Comparison of ENCODE assay signal across 22 mouse cellular contexts in the genomic region with DNA sequence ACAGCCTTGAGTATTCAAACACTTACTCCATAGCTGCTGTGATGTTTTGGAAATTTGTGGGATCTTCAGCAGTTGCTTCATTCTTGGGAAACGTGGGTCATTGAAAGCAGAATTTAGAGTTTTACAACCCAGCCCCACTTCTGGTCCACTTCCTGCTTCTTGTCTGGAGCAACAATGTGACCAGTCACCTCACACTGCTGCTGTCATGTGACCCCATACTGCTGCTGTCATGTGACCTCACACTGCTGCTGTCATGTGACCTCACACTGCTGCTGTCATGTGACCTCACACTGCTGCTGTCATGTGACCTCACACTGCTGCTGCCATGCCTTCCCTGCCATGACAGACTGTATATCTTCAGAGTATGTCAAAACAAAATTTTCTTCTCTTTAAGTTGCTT.
DNase-seq lines count a peak whose midpoint lies in the region; ATAC-seq and TF ChIP-seq lines count a peak whose summit lies in the region.
"Had no signal": no experiment of that assay in that cellular context is flagged by ENCODE, and none has a peak within 500 bp of the region (broad histone marks: within the 10 kb centered on the region; RNA-seq: fewer than 3 reads in every experiment).

No protein-coding gene starts in this region.

- H3ac ChIP-seq in C2C12 (ENCODE audit: control insufficient read depth, insufficient read length, low read depth): no peak overlapping the region

- no peak for TF ChIP-seq CTCF in C2C12 (IDR thresholded peaks at IDR 0.05; ENCODE audit: control insufficient read depth, insufficient read depth, insufficient read length)

- H3K27ac ChIP-seq in midbrain, embryonic 11.5 days (ENCODE audit: low read depth, low read length): no peak overlapping the region
- H3K27ac ChIP-seq in midbrain, embryonic 10.5 days (replicated peaks): no peak overlapping the region
- H3K27ac ChIP-seq: embryonic facial prominence, embryonic 10.5 days; embryonic facial prominence, embryonic 12.5 days; forebrain, embryonic 13.5 days; forebrain, embryonic 15.5 days had no signal

- no peaks in the 10 kb centered on the region for H3K79me2 ChIP-seq in C2C12 (ENCODE audit: control insufficient read depth, insufficient read depth)

- intact Hi-C loops in heart, postnatal 10 days (cut with DNase I): no loop called here

- H3K9me3 ChIP-seq in midbrain, embryonic 11.5 days (ENCODE audit: control insufficient read depth, low read length): no peaks in the 10 kb centered on the region
- no peaks in the 10 kb centered on the region for H3K9me3 ChIP-seq in midbrain, embryonic 10.5 days (replicated peaks)
- H3K9me3 ChIP-seq: embryonic facial prominence, embryonic 10.5 days; embryonic facial prominence, embryonic 12.5 days; forebrain, embryonic 13.5 days; forebrain, embryonic 15.5 days had no signal

- no peak overlapping the region for H3K9ac ChIP-seq in midbrain, embryonic 11.5 days (ENCODE audit: low read length)
- H3K9ac ChIP-seq: embryonic facial prominence, embryonic 12.5 days; forebrain, embryonic 13.5 days; forebrain, embryonic 15.5 days; forebrain, postnatal 0 days had no signal

- H3K4me3 ChIP-seq in midbrain, embryonic 11.5 days (ENCODE audit: low read depth, low read length): no peak overlapping the region
- H3K4me3 ChIP-seq in midbrain, embryonic 10.5 days: no peak overlapping the region
- no peak overlapping the region for H3K4me3 ChIP-seq in C2C12 (ENCODE audit: insufficient read depth, poor library complexity, severe bottlenecking)
- H3K4me3 ChIP-seq: embryonic facial prominence, embryonic 10.5 days; embryonic facial prominence, embryonic 12.5 days; forebrain, embryonic 13.5 days; forebrain, embryonic 15.5 days had no signal

- peak; percentile 60 for DNase-seq in heart, adult 11 months
- DNase-seq in heart, postnatal 10 days: no peak
- peak; percentile 33 for DNase-seq in midbrain, embryonic 11.5 days (ENCODE audit: low spot score, missing footprints)
- DNase-seq in midbrain, embryonic 10.5 days (ENCODE audit: low spot score): no peak
- DNase-seq in 3T3-L1 (ENCODE audit: low read depth, low spot score): peak; percentile 6
- no peak for DNase-seq in spleen, postnatal 14 days (ENCODE audit: low spot score in 2 of 2)
- DNase-seq in frontal cortex, postnatal 14 days (ENCODE audit: low spot score in 2 of 2): no peak
- DNase-seq: adrenal gland, adult 2 months; adrenal gland, postnatal 10 days; adrenal gland, postnatal 25 days; B cell, adult 2 months; cerebellum, adult 11 months; cerebellum, adult 18-20 months; cerebellum, adult 8-10 months; cerebellum, adult 9-11 months; cerebellum, postnatal 14 days; forebrain, postnatal 0 days had no signal

- no peaks in the 10 kb centered on the region for H3K4me1 ChIP-seq in midbrain, embryonic 11.5 days (ENCODE audit: control insufficient read depth, insufficient read depth, low read length)
- H3K4me1 ChIP-seq in midbrain, embryonic 10.5 days: no peaks in the 10 kb centered on the region
- H3K4me1 ChIP-seq: embryonic facial prominence, embryonic 10.5 days; embryonic facial prominence, embryonic 12.5 days; forebrain, embryonic 13.5 days; forebrain, embryonic 15.5 days had no signal

- WGBS in midbrain, embryonic 11.5 days: 88% methylated on average over 1 of the region's 1 CpGs
- 86% methylated on average over 1 of the region's 1 CpGs for WGBS in midbrain, embryonic 10.5 days

- ATAC-seq in midbrain, embryonic 11.5 days (ENCODE audit: low FRiP score): no peak
- ATAC-seq: forebrain, embryonic 13.5 days; forebrain, embryonic 15.5 days; forebrain, postnatal 0 days had no signal

- no peaks in the 10 kb centered on the region for H3K36me3 ChIP-seq in midbrain, embryonic 11.5 days (ENCODE audit: control insufficient read depth, insufficient read depth, low read length)
- H3K36me3 ChIP-seq in midbrain, embryonic 10.5 days: no peaks in the 10 kb centered on the region
- H3K36me3 ChIP-seq in C2C12 (ENCODE audit: control insufficient read depth, insufficient read depth): no peaks in the 10 kb centered on the region
- H3K36me3 ChIP-seq: embryonic facial prominence, embryonic 10.5 days; embryonic facial prominence, embryonic 12.5 days; forebrain, embryonic 15.5 days had no signal

- no peaks in the 10 kb centered on the region for H3K79me3 ChIP-seq in C2C12 (ENCODE audit: low read depth)

- no peaks in the 10 kb centered on the region for H3K27me3 ChIP-seq in midbrain, embryonic 11.5 days (ENCODE audit: control insufficient read depth, insufficient read depth, low read length)
- H3K27me3 ChIP-seq in midbrain, embryonic 10.5 days (ENCODE audit: low read depth, poor library complexity, severe bottlenecking): no peaks in the 10 kb centered on the region
- H3K27me3 ChIP-seq in C2C12 (ENCODE audit: control insufficient read depth, insufficient read depth, insufficient read length): no peaks in the 10 kb centered on the region
- H3K27me3 ChIP-seq: embryonic facial prominence, embryonic 12.5 days; forebrain, embryonic 13.5 days; forebrain, embryonic 15.5 days had no signal

- no peak overlapping the region for H3K4me2 ChIP-seq in midbrain, embryonic 11.5 days
- H3K4me2 ChIP-seq: embryonic facial prominence, embryonic 12.5 days; forebrain, embryonic 13.5 days; forebrain, embryonic 15.5 days had no signal

TF ChIP-seq in C2C12, 6 proteins besides CTCF, POLR2A, EP300 and RAD21:
- TF ChIP-seq USF1 (IDR thresholded peaks at IDR 0.05; ENCODE audit: low read depth): peak; percentile 73
- TF ChIP-seq MYOD1 (IDR thresholded peaks at IDR 0.05; ENCODE audit: control insufficient read depth, insufficient read length, low read depth): no peak

Comparison
In these comparisons a context has a peak if more than half of its experiments do, and no peak if none do; other contexts are left out.
1. DNase-seq: peak in heart, adult 11 months (single experiment), midbrain, embryonic 11.5 days (single experiment) and 3T3-L1 (single experiment); none in heart, postnatal 10 days (0 of 2), midbrain, embryonic 10.5 days (single experiment), spleen, postnatal 14 days (0 of 2) and frontal cortex, postnatal 14 days (0 of 2).